Mouse (Mus musculus): ENCODE measurements around the gene Krtap10-10.
A peak's percentile ranks its signal among the peaks of the same experiment; 100 is the strongest.
"Not testable (repeated sequence)": the region's sequence is repeated elsewhere in the genome, so short reads cannot be mapped to it uniquely, and the experiment has no call there.

Gene Krtap10-10

GRCm38 (mm10) chr10:77835647-77836046 lies at the start of gene Krtap10-10:
Gene Krtap10-10 (plus strand): TSS chr10:77835947.
- DNase-seq (ENCODE audit: low spot score): no peak

GRCm38 (mm10) chr10:77787876-77788275 lies 47.9 kb upstream of the Krtap10-10 start, which contains the start of gene Gm7137:
Gene Gm7137 (minus strand): TSS chr10:77788200.
- DNase-seq (ENCODE audit: low spot score): not testable (repeated sequence)

GRCm38 (mm10) chr10:77788621-77789020 lies 47.1 kb upstream of the Krtap10-10 start:
- DNase-seq (ENCODE audit: low spot score): no peak

GRCm38 (mm10) chr10:77794976-77795375 lies 40.8 kb upstream of the Krtap10-10 start, which contains the start of gene Gm9639:
Gene Gm9639 (minus strand): TSS chr10:77795076.
- no peak for DNase-seq (ENCODE audit: low spot score)

- DNase-seq (ENCODE audit: low spot score): no peak
These were observed 38.1 kb upstream of the Krtap10-10 start for GRCm38 (mm10) chr10:77797677-77798076.

GRCm38 (mm10) chr10:77798164-77798920 lies 37.4 kb upstream of the Krtap10-10 start:
- not testable (repeated sequence) for DNase-seq (ENCODE audit: low spot score)

- DNase-seq (ENCODE audit: low spot score): no peak
These were observed 36.7 kb upstream of the Krtap10-10 start, which contains the start of gene Gm19668 for GRCm38 (mm10) chr10:77798921-77799508. Gene Gm19668 (minus strand): TSS chr10:77799133.

GRCm38 (mm10) chr10:77804095-77804494 lies 31.7 kb upstream of the Krtap10-10 start:
- DNase-seq (ENCODE audit: low spot score): no peak

GRCm38 (mm10) chr10:77811743-77812142 lies 24.0 kb upstream of the Krtap10-10 start, which contains the start of gene Gm9507:
Gene Gm9507 (minus strand): TSS chr10:77811843.
- DNase-seq (ENCODE audit: low spot score): no peak

- DNase-seq (ENCODE audit: low spot score): no peak
These were observed 21.4 kb upstream of the Krtap10-10 start, which contains the start of gene Gm2696 for GRCm38 (mm10) chr10:77814382-77814781. Gene Gm2696 (plus strand): TSS chr10:77814682.

- peak; percentile 12 for DNase-seq (ENCODE audit: low spot score)
These were observed 20.2 kb upstream of the Krtap10-10 start for GRCm38 (mm10) chr10:77815514-77815913.

GRCm38 (mm10) chr10:77818523-77818922 lies 17.2 kb upstream of the Krtap10-10 start:
- no peak for DNase-seq (ENCODE audit: low spot score)

- no peak for DNase-seq (ENCODE audit: low spot score)
These were observed 16.5 kb upstream of the Krtap10-10 start for GRCm38 (mm10) chr10:77819203-77819602.

- no peak for DNase-seq (ENCODE audit: low spot score)
These were observed 8.8 kb upstream of the Krtap10-10 start, which contains the start of gene Krtap10-4 for GRCm38 (mm10) chr10:77826951-77827350. Gene Krtap10-4 (minus strand): TSS chr10:77827095.

- DNase-seq (ENCODE audit: low spot score): no peak
These were observed 3.3 kb downstream of the Krtap10-10 start for GRCm38 (mm10) chr10:77839006-77839405.

- DNase-seq (ENCODE audit: low spot score): no peak
These were observed 10.8 kb downstream of the Krtap10-10 start, which contains the start of gene Gm36176 for GRCm38 (mm10) chr10:77846503-77846902. Gene Gm36176 (plus strand): TSS chr10:77846803.

- DNase-seq (ENCODE audit: low spot score): no peak
These were observed 11.2 kb downstream of the Krtap10-10 start for GRCm38 (mm10) chr10:77846961-77847360.

GRCm38 (mm10) chr10:77847538-77847937 lies 11.8 kb downstream of the Krtap10-10 start:
- no peak for DNase-seq (ENCODE audit: low spot score)

- DNase-seq (ENCODE audit: low spot score): no peak
These were observed 16.8 kb downstream of the Krtap10-10 start, which contains the start of gene Gm10318 for GRCm38 (mm10) chr10:77852559-77852958. Gene Gm10318 (plus strand): TSS chr10:77852859.

- DNase-seq (ENCODE audit: low spot score): no peak
These were observed 25.9 kb downstream of the Krtap10-10 start, which contains the start of gene Gm3285 for GRCm38 (mm10) chr10:77861675-77862074. Gene Gm3285 (plus strand): TSS chr10:77861975.

- DNase-seq (ENCODE audit: low spot score): no peak
These were observed 28.5 kb downstream of the Krtap10-10 start for GRCm38 (mm10) chr10:77864067-77864761.

- DNase-seq (ENCODE audit: low spot score): no peak
These were observed 29.0 kb downstream of the Krtap10-10 start for GRCm38 (mm10) chr10:77864762-77865143.

Measured in adipocyte (in vitro differentiated cells).